Mouse (Mus musculus) hindbrain, embryonic 15.5 days (tissue): ENCODE data around the gene Wfs1. TPM values are rescaled to one million over a fixed set of nuclear protein-coding genes. Genes with fewer than 3 reads are reported as not detected.
A peak's percentile ranks its signal among the peaks of the same experiment; 100 is the strongest.
"Not testable (repeated sequence)": the region's sequence is repeated elsewhere in the genome, so short reads cannot be mapped to it uniquely, and the experiment has no call there.

Source experiments
- ATAC-seq: fragments of 200-750 bp; cut with Nextera tagmentation; 2 replicates; pipeline ENCODE4 v1.8.0; 2017; ENCODE audit warnings: low read depth, moderate number of reproducible peaks, moderate TSS enrichment; ENCODE audit not compliant: low FRiP score
- H3K27ac ChIP-seq: fragments of 300-500 bp; sonication (generic); replicated peaks from 2 replicates; pipeline ENCODE4 v1.5.1; 2015; ENCODE audit warnings: mild to moderate bottlenecking, inconsistent platforms
- H3K27me3 ChIP-seq: fragments of 300-500 bp; sonication (generic); 2 replicates; pipeline ENCODE4 v1.6.1; 2015; ENCODE audit warnings: control low read depth, inconsistent platforms
- H3K36me3 ChIP-seq: fragments of 300-500 bp; sonication (generic); 2 replicates; pipeline ENCODE4 v1.6.1; 2015; ENCODE audit warnings: control low read depth, inconsistent platforms
- H3K4me1 ChIP-seq: fragments of 300-500 bp; sonication (generic); replicated peaks from 2 replicates; pipeline ENCODE4 v1.6.1; 2015; ENCODE audit warnings: control low read depth, inconsistent platforms
- H3K4me2 ChIP-seq: fragments of 300-500 bp; sonication (generic); 2 replicates; pipeline ENCODE4 v1.6.1; 2015; ENCODE audit warnings: moderate library complexity, mild to moderate bottlenecking, inconsistent platforms
- H3K4me3 ChIP-seq: fragments of 300-500 bp; sonication (generic); 2 replicates; pipeline ENCODE4 v1.5.1; 2015; ENCODE audit warnings: mild to moderate bottlenecking, inconsistent platforms
- H3K9ac ChIP-seq: fragments of 300-500 bp; sonication (generic); 2 replicates; pipeline ENCODE4 v1.6.1; 2015; ENCODE audit warnings: inconsistent platforms
- H3K9me3 ChIP-seq: fragments of 300-500 bp; sonication (generic); 2 replicates; pipeline ENCODE4 v1.6.1; 2016; ENCODE audit warnings: control low read depth, inconsistent platforms
- WGBS: fragments of 180-500 bp; shearing (Covaris S2); methylation state at CpG from one replicate; pipeline ENCODE4 v1.1.7; 2015; 5-methylcytosine and 5-hydroxymethylcytosine counted together
- polyA plus RNA-seq: library from polyadenylated mRNA; unstranded; fragments of >200 nt; fragmentation: Nextera tagmentation; extraction: Ambion mirVana; gene quantifications from 2 replicates; pipeline ENCODE4 v1.2.1, GENCODE M21; 2015

The Wfs1 gene
- polyA plus RNA-seq, 1 experiment from 2014 or later, result 8.8 TPM

GRCm38 (mm10) chr5:36945102-36945701, 43.8 kb downstream of the Wfs1 start:
- no peak overlapping the region for H3K4me3 ChIP-seq
- peak; percentile 40; the same call in 1 of the 2 replicates for ATAC-seq
- peaks cover 17% of the 10 kb centered on the region for H3K4me1 ChIP-seq
- no peaks in the 10 kb centered on the region for H3K27me3 ChIP-seq
- H3K4me2 ChIP-seq, result no peak overlapping the region
- H3K27ac ChIP-seq, result peak overlapping the region; percentile 78
- whole genome bisulfite sequencing, result 27% methylated on average over 8 of the region's 8 CpGs
- no peak overlapping the region for H3K9ac ChIP-seq
- no peaks in the 10 kb centered on the region for H3K9me3 ChIP-seq
- H3K36me3 ChIP-seq, result peaks cover 12% of the 10 kb centered on the region; the same call in 1 of the 2 replicates

GRCm38 (mm10) chr5:36944552-36944951, 44.5 kb downstream of the Wfs1 start:
- Histone ChIP-seq H3K36me3 (peaks cover 6% of the 10 kb centered on the region; the same call in 1 of the 2 replicates), H3K4me1 (peaks cover 17% of the 10 kb centered on the region), H3K9ac (no peak overlapping the region), H3K4me2 (no peak overlapping the region), H3K4me3 (no peak overlapping the region), H3K9me3 (no peaks in the 10 kb centered on the region), H3K27me3 (no peaks in the 10 kb centered on the region), H3K27ac (peak overlapping the region; percentile 78)
- ATAC-seq, result no peak
- 77% methylated on average over 5 of the region's 5 CpGs for WGBS

- Histone ChIP-seq H3K9me3 (no peaks in the 10 kb centered on the region), H3K4me1 (peaks cover 17% of the 10 kb centered on the region), H3K4me2 (no peak overlapping the region), H3K27ac (no peak overlapping the region), H3K27me3 (no peaks in the 10 kb centered on the region), H3K4me3 (no peak overlapping the region), H3K9ac (no peak overlapping the region), H3K36me3 (peaks cover 5% of the 10 kb centered on the region; the same call in 1 of the 2 replicates)
- ATAC-seq, result no peak
- 90% methylated on average over 2 of the region's 2 CpGs for WGBS
Observed at GRCm38 (mm10) chr5:36942446-36942845, 46.6 kb downstream of the Wfs1 start.

- not testable (repeated sequence) for H3K27ac ChIP-seq, H3K9me3 ChIP-seq, H3K9ac ChIP-seq, H3K27me3 ChIP-seq, H3K4me3 ChIP-seq, H3K4me2 ChIP-seq, H3K36me3 ChIP-seq, ATAC-seq
- peaks cover 22% of the 10 kb centered on the region for H3K4me1 ChIP-seq
- WGBS, result 84% methylated on average over 2 of the region's 2 CpGs
Observed at GRCm38 (mm10) chr5:36938991-36939390, 50.0 kb downstream of the Wfs1 start.

GRCm38 (mm10) chr5:36938021-36938420, 51.0 kb downstream of the Wfs1 start:
- H3K36me3 ChIP-seq, result no peaks in the 10 kb centered on the region
- no peak for ATAC-seq
- no peak overlapping the region for H3K4me2 ChIP-seq
- H3K9ac ChIP-seq, result no peak overlapping the region
- WGBS, result 93% methylated on average over 5 of the region's 5 CpGs
- no peak overlapping the region for H3K27ac ChIP-seq
- H3K27me3 ChIP-seq, result no peaks in the 10 kb centered on the region
- no peak overlapping the region for H3K4me3 ChIP-seq
- peaks cover 22% of the 10 kb centered on the region for H3K4me1 ChIP-seq
- H3K9me3 ChIP-seq, result no peaks in the 10 kb centered on the region

- Histone ChIP-seq H3K36me3 (peaks cover 6% of the 10 kb centered on the region), H3K9ac (no peak overlapping the region), H3K4me2 (no peak overlapping the region), H3K27me3 (no peaks in the 10 kb centered on the region), H3K4me1 (peaks cover 22% of the 10 kb centered on the region), H3K4me3 (no peak overlapping the region), H3K9me3 (no peaks in the 10 kb centered on the region), H3K27ac (peak overlapping the region; percentile 74)
- 72% methylated on average over 7 of the region's 7 CpGs for WGBS
- peak; percentile 9; the same call in 1 of the 2 replicates for ATAC-seq
Observed at GRCm38 (mm10) chr5:36936548-36936947, 52.5 kb downstream of the Wfs1 start.

DNA sequence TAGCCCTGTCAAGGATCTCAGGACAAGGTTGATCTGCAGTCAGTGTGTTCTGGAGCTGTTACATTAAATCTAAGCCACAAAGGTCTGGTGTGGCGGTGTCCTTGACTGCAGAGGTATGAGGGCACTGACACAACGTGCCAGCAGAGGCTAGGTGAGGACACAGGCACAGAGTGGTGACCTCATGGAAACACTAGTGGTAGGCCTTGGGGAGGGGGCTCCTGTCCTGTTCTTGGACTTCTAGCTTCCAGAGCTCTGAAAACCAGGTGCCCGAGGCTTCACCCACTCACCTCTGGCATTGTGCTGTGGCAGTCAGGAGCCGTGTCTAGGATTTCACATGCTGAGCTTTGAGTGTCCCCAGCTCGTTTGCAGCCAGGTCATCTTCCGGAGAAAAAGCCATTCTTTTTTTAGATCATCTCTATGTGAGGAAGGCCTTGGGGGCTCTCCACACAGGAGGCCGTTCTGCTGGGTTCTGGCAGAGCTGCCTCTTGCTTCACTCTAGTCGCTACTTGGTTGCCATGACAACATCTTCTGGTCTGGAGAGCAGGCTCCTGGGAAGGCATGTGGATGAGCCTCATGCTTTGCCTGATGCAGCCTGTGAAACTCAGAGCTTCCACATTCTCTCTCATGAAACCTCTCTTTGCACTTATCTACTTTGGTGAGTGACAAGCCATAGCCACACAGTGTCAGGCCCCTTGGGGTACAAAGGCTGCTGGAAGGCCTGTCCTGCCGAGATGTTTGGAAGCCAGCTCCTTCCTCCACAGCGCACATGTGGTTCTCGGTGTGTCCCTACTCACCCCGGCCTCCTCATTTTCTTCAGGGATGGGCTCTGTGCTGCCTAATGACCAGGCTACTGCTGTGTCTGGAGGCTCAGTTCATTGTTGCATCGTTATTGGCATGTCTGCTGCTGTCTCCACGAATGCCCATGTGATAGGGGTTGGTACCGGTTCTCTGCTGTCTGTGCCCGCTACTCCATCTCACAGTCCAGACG, 53.2 kb downstream of the Wfs1 start:
- WGBS, result 46% methylated on average over 17 of the region's 17 CpGs
- ATAC-seq, result peak; percentile 89

DNA sequence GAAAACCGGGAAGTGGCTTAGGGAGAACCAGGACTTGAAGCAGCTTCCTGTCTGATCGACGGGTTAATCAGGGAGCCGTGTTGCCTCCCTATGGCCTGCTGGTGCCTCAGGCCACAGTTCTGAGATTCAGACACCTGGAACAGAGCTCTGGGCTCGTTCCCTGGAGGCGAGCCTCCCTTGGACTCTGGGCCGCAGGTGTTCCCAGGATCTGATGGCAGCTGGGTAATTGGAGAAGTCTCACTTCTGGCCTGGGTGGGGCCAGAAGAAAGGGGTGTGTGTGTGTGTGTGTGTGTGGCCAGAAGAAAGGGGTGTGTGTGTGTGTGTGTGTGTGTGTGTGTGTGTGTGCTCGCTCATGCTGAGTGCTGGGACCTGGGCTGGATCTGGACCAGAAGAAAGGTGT, 55.6 kb downstream of the Wfs1 start:
- Histone ChIP-seq H3K9ac (no peak overlapping the region), H3K27ac (no peak overlapping the region), H3K4me1 (peaks cover 22% of the 10 kb centered on the region), H3K36me3 (peaks cover 28% of the 10 kb centered on the region), H3K9me3 (no peaks in the 10 kb centered on the region), H3K27me3 (no peaks in the 10 kb centered on the region), H3K4me3 (no peak overlapping the region), H3K4me2 (no peak overlapping the region)
- 64% methylated on average over 8 of the region's 8 CpGs for WGBS
- no peak for ATAC-seq

More for the DNA sequence above, 53.2 kb downstream of the Wfs1 start:
- Histone ChIP-seq H3K27ac (peak overlapping the region; percentile 74), H3K4me2 (no peak overlapping the region), H3K36me3 (peaks cover 13% of the 10 kb centered on the region), H3K9ac (0 out of 2 replicates have a peak overlapping the region, but pooled peaks have one; percentile 7), H3K27me3 (no peaks in the 10 kb centered on the region), H3K4me3 (no peak overlapping the region), H3K9me3 (no peaks in the 10 kb centered on the region), H3K4me1 (peaks cover 22% of the 10 kb centered on the region)

- Histone ChIP-seq H3K4me1 (peaks cover 2% of the 10 kb centered on the region), H3K4me2 (no peak overlapping the region), H3K4me3 (no peak overlapping the region), H3K27ac (no peak overlapping the region), H3K9ac (no peak overlapping the region), H3K36me3 (peaks cover 42% of the 10 kb centered on the region), H3K9me3 (no peaks in the 10 kb centered on the region), H3K27me3 (no peaks in the 10 kb centered on the region)
- 71% methylated on average over 3 of the region's 3 CpGs for WGBS
- ATAC-seq, result no peak
Observed at GRCm38 (mm10) chr5:36929376-36929775, 59.6 kb downstream of the Wfs1 start.

GRCm38 (mm10) chr5:36928701-36929100, 60.3 kb downstream of the Wfs1 start:
- peaks cover 42% of the 10 kb centered on the region for H3K36me3 ChIP-seq
- no peak for ATAC-seq

GRCm38 (mm10) chr5:36923826-36924700, 64.9 kb downstream of the Wfs1 start:
- H3K27ac ChIP-seq, result peak overlapping the region; percentile 54
- H3K9ac ChIP-seq, result no peak overlapping the region
- no peak overlapping the region for H3K4me2 ChIP-seq
- WGBS, result 46% methylated on average over 11 of the region's 11 CpGs
- peaks cover 22% of the 10 kb centered on the region for H3K36me3 ChIP-seq
- no peak for ATAC-seq
- no peaks in the 10 kb centered on the region for H3K9me3 ChIP-seq
- H3K27me3 ChIP-seq, result no peaks in the 10 kb centered on the region
- H3K4me3 ChIP-seq, result no peak overlapping the region
- H3K4me1 ChIP-seq, result peaks cover 22% of the 10 kb centered on the region

More at GRCm38 (mm10) chr5:36928701-36929100, 60.3 kb downstream of the Wfs1 start:
- H3K9me3 ChIP-seq, result no peaks in the 10 kb centered on the region
- H3K27ac ChIP-seq, result no peak overlapping the region
- no peak overlapping the region for H3K9ac ChIP-seq
- no peak overlapping the region for H3K4me2 ChIP-seq
- WGBS, result 38% methylated on average over 4 of the region's 4 CpGs
- no peaks in the 10 kb centered on the region for H3K27me3 ChIP-seq
- peaks cover 9% of the 10 kb centered on the region for H3K4me1 ChIP-seq
- H3K4me3 ChIP-seq, result no peak overlapping the region
